Comparison of ENCODE assay signal across 28 mouse cellular contexts in the genomic region with DNA sequence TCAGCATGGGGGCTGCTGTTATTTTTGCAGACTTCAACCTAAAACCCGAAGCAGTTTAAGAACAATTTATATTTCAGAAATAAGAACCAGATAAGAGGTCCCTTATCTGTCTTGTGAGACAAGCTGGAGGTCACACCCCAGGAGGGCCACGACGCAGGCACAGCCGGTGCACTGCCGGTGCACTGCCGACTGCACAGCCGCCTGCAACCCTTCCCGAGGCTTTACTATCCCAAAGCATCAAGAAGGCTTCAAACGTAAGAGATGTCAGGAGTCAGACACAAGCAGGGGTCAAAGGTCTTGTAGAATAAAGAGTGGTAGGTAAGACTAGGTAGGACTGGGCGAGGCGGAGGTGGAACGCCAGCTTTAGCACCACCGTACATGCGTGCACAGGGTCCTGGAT. TPM values are rescaled to one million over a fixed set of nuclear protein-coding genes. Genes with fewer than 3 reads are reported as not detected.
DNase-seq lines count a peak whose midpoint lies in the region; ATAC-seq and TF ChIP-seq lines count a peak whose summit lies in the region.
"Had no signal": no experiment of that assay in that cellular context is flagged by ENCODE, and none has a peak within 500 bp of the region (broad histone marks: within the 10 kb centered on the region; RNA-seq: fewer than 3 reads in every experiment).

No protein-coding gene starts in this region.

- ATAC-seq in intestine, embryonic 16.5 days = no peak
- no peak for ATAC-seq in intestine, embryonic 15.5 days
- ATAC-seq in liver, embryonic 14.5 days (ENCODE audit: insufficient read depth) = no peak
- no peak for ATAC-seq in liver, embryonic 11.5 days (replicated peaks; ENCODE audit: low FRiP score)
- ATAC-seq in liver, embryonic 16.5 days (ENCODE audit: low read depth) = no peak
- no peak; the same call in 1 of the 2 replicates for ATAC-seq in megakaryocyte-erythroid progenitor cell, adult 5-6 weeks (replicated peaks; ENCODE audit: low FRiP score, low TSS enrichment, poor library complexity, severe bottlenecking)
- no peak for ATAC-seq in monocyte, adult 5-6 weeks (replicated peaks; ENCODE audit: insufficient number of reproducible peaks, low FRiP score, low TSS enrichment, poor library complexity, severe bottlenecking)
- ATAC-seq: CD4-positive, CD25-positive, alpha-beta regulatory T cell, adult 4 months; forebrain, embryonic 15.5 days had no signal

- no peak for TF ChIP-seq EP300 in liver, embryonic 14.5 days (IDR thresholded peaks at IDR 0.05; ENCODE audit: low read depth)

- no peaks in the 10 kb centered on the region for H3K9me3 ChIP-seq in intestine, embryonic 16.5 days (ENCODE audit: control insufficient read depth, low read length)
- no peaks in the 10 kb centered on the region for H3K9me3 ChIP-seq in intestine, embryonic 15.5 days
- no peaks in the 10 kb centered on the region for H3K9me3 ChIP-seq in liver, embryonic 14.5 days (ENCODE audit: control insufficient read depth, low read length)
- no peaks in the 10 kb centered on the region for H3K9me3 ChIP-seq in liver, embryonic 11.5 days (ENCODE audit: control insufficient read depth, low read length)
- H3K9me3 ChIP-seq in liver, embryonic 16.5 days (replicated peaks; ENCODE audit: control insufficient read depth, low read length) = no peaks in the 10 kb centered on the region
- H3K9me3 ChIP-seq: embryonic facial prominence, embryonic 15.5 days; forebrain, embryonic 10.5 days; forebrain, embryonic 15.5 days; heart, embryonic 13.5 days; hindbrain, embryonic 15.5 days had no signal

- no peak for TF ChIP-seq CTCF in liver, embryonic 14.5 days (IDR thresholded peaks at IDR 0.05; ENCODE audit: low read depth)

- 74% methylated on average over 14 of the region's 14 CpGs for WGBS in intestine, embryonic 16.5 days
- WGBS in intestine, embryonic 15.5 days = 73% methylated on average over 14 of the region's 14 CpGs
- 69% methylated on average over 14 of the region's 14 CpGs for WGBS in liver, embryonic 14.5 days (ENCODE audit: insufficient replicate concordance)
- 84% methylated on average over 14 of the region's 14 CpGs for WGBS in liver, embryonic 11.5 days
- 62% methylated on average over 14 of the region's 14 CpGs for WGBS in liver, embryonic 16.5 days (ENCODE audit: insufficient replicate concordance)

- peak overlapping the region; percentile 72 for H3K27ac ChIP-seq in intestine, embryonic 16.5 days (ENCODE audit: low read length)
- H3K27ac ChIP-seq in intestine, embryonic 15.5 days = no peak overlapping the region
- H3K27ac ChIP-seq in liver, embryonic 14.5 days = no peak overlapping the region
- H3K27ac ChIP-seq in liver, embryonic 11.5 days (ENCODE audit: low read depth, low read length) = no peak overlapping the region
- peak overlapping the region; percentile 18 for H3K27ac ChIP-seq in liver, embryonic 16.5 days (ENCODE audit: low read length)
- H3K27ac ChIP-seq: embryonic facial prominence, embryonic 15.5 days; forebrain, embryonic 10.5 days; forebrain, embryonic 15.5 days; heart, embryonic 13.5 days; hindbrain, embryonic 15.5 days had no signal

- peaks cover 10% of the 10 kb centered on the region for H3K4me1 ChIP-seq in intestine, embryonic 16.5 days (ENCODE audit: control insufficient read depth, insufficient read depth, low read length)
- H3K4me1 ChIP-seq in intestine, embryonic 15.5 days (replicated peaks) = no peaks in the 10 kb centered on the region
- H3K4me1 ChIP-seq in liver, embryonic 14.5 days (replicated peaks; ENCODE audit: control insufficient read depth in 2 of 2, insufficient read depth in 2 of 2, low read length in 1 of 2) = peaks cover 0 to 6% of the 10 kb centered on the region in 2 experiments; a peak in 2 of 4 replicates
- peaks cover 13% of the 10 kb centered on the region for H3K4me1 ChIP-seq in liver, embryonic 11.5 days (replicated peaks; ENCODE audit: control insufficient read depth, insufficient read depth, low read length)
- H3K4me1 ChIP-seq in liver, embryonic 16.5 days (ENCODE audit: control insufficient read depth, low read depth, low read length) = peaks cover 34% of the 10 kb centered on the region
- H3K4me1 ChIP-seq: embryonic facial prominence, embryonic 15.5 days; forebrain, embryonic 10.5 days; forebrain, embryonic 15.5 days; hindbrain, embryonic 15.5 days had no signal

- peak overlapping the region; percentile 54; the same call in 1 of the 2 replicates for H3K9ac ChIP-seq in intestine, embryonic 16.5 days (ENCODE audit: low read depth, low read length)
- H3K9ac ChIP-seq in intestine, embryonic 15.5 days = no peak overlapping the region
- no peak overlapping the region for H3K9ac ChIP-seq in liver, embryonic 14.5 days (replicated peaks)
- no peak overlapping the region for H3K9ac ChIP-seq in liver, embryonic 11.5 days (ENCODE audit: low read depth, low read length)
- H3K9ac ChIP-seq in liver, embryonic 16.5 days (ENCODE audit: low read depth, low read length) = 0 out of 2 replicates have a peak overlapping the region, but pooled peaks have one; percentile 1
- H3K9ac ChIP-seq: embryonic facial prominence, embryonic 15.5 days; forebrain, embryonic 15.5 days; heart, embryonic 13.5 days; hindbrain, embryonic 15.5 days had no signal

- H3K4me3 ChIP-seq in intestine, embryonic 16.5 days (ENCODE audit: low read length) = peak overlapping the region; percentile 31
- no peak overlapping the region for H3K4me3 ChIP-seq in intestine, embryonic 15.5 days (replicated peaks)
- no peak overlapping the region for H3K4me3 ChIP-seq in liver, embryonic 14.5 days (ENCODE audit: insufficient read depth in 1 of 2, low read depth in 2 of 2, low read length in 2 of 2)
- H3K4me3 ChIP-seq in liver, embryonic 11.5 days (ENCODE audit: low read depth, low read length) = no peak overlapping the region
- H3K4me3 ChIP-seq in liver, embryonic 16.5 days (ENCODE audit: low read depth, low read length) = peak overlapping the region; percentile 36
- H3K4me3 ChIP-seq: embryonic facial prominence, embryonic 15.5 days; erythroblast, embryonic 14.5 days; forebrain, embryonic 10.5 days; forebrain, embryonic 15.5 days; heart, embryonic 13.5 days; hindbrain, embryonic 15.5 days had no signal

- DNase-seq in liver, embryonic 14.5 days (ENCODE audit: low read depth in 3 of 3, low spot score in 3 of 3) = no peak
- no peak for DNase-seq in liver, embryonic 11.5 days (ENCODE audit: low spot score)
- DNase-seq: B cell, adult 2 months; cerebellum, adult 2 months; cerebellum, postnatal 14 days; embryo, embryonic 11 days; gastrocnemius, postnatal 36 days; heart, adult 11 months; heart, postnatal 36 days had no signal

- peaks cover 29% of the 10 kb centered on the region for H3K36me3 ChIP-seq in intestine, embryonic 16.5 days (ENCODE audit: control insufficient read depth, insufficient read depth, low read length)
- peaks cover 55% of the 10 kb centered on the region for H3K36me3 ChIP-seq in intestine, embryonic 15.5 days
- H3K36me3 ChIP-seq in liver, embryonic 14.5 days (replicated peaks; ENCODE audit: control insufficient read depth, insufficient read depth, low read depth) = peaks cover 99% of the 10 kb centered on the region
- H3K36me3 ChIP-seq in liver, embryonic 11.5 days (ENCODE audit: control insufficient read depth, insufficient read depth, low read length) = peaks cover 72% of the 10 kb centered on the region
- peaks cover 89% of the 10 kb centered on the region for H3K36me3 ChIP-seq in liver, embryonic 16.5 days (ENCODE audit: control insufficient read depth, insufficient read depth)

- H3K27me3 ChIP-seq in intestine, embryonic 16.5 days (replicated peaks; ENCODE audit: control insufficient read depth, insufficient read depth, low read length) = no peaks in the 10 kb centered on the region
- H3K27me3 ChIP-seq in intestine, embryonic 15.5 days (replicated peaks) = no peaks in the 10 kb centered on the region
- H3K27me3 ChIP-seq in liver, embryonic 14.5 days (ENCODE audit: control insufficient read depth, insufficient read depth, low read length) = no peaks in the 10 kb centered on the region
- no peaks in the 10 kb centered on the region for H3K27me3 ChIP-seq in liver, embryonic 11.5 days (replicated peaks; ENCODE audit: control insufficient read depth, insufficient read depth, low read length)
- H3K27me3 ChIP-seq in liver, embryonic 16.5 days (ENCODE audit: control insufficient read depth, insufficient read depth, low read depth, low read length) = no peaks in the 10 kb centered on the region
- H3K27me3 ChIP-seq: embryonic facial prominence, embryonic 15.5 days; forebrain, embryonic 15.5 days; heart, embryonic 13.5 days; hindbrain, embryonic 15.5 days had no signal

- H3K4me2 ChIP-seq in intestine, embryonic 16.5 days (ENCODE audit: low read depth, low read length) = peak overlapping the region; percentile 28; the same call in 1 of the 2 replicates
- H3K4me2 ChIP-seq in intestine, embryonic 15.5 days (replicated peaks) = no peak overlapping the region
- peak overlapping the region; percentile 15; the same call in 1 of the 2 replicates for H3K4me2 ChIP-seq in liver, embryonic 14.5 days (ENCODE audit: low read depth)
- no peak overlapping the region for H3K4me2 ChIP-seq in liver, embryonic 11.5 days
- peak overlapping the region; percentile 46 for H3K4me2 ChIP-seq in liver, embryonic 16.5 days (ENCODE audit: low read depth, low read length)
- H3K4me2 ChIP-seq: embryonic facial prominence, embryonic 15.5 days; forebrain, embryonic 15.5 days; heart, embryonic 13.5 days; hindbrain, embryonic 15.5 days had no signal

RNA-seq across cellular contexts. Expression of a gene that starts 19.6 kb away (rescaled TPM):
- 0.11 and 0.18 TPM in 2 replicates for polyA plus RNA-seq in intestine, embryonic 16.5 days (2015; fragmentation: Nextera tagmentation; extraction: Ambion mirVana)
- 0.13 and 0.19 TPM in 2 replicates for polyA plus RNA-seq in intestine, embryonic 15.5 days (2015; fragmentation: Nextera tagmentation; extraction: Ambion mirVana)
- polyA plus RNA-seq in liver, embryonic 14.5 days (2012; rRNA removed) = 0.01 TPM in 1 of 2 replicates, not detected in the other
- polyA plus RNA-seq in liver, embryonic 14.5 days (2014; fragmentation: Nextera tagmentation; extraction: Ambion mirVana) = 0.05 TPM in 1 of 2 replicates, not detected in the other
- 0.10 TPM in 1 of 2 replicates, not detected in the other for polyA plus RNA-seq in liver, embryonic 11.5 days (2014; fragmentation: Nextera tagmentation; extraction: Ambion mirVana)
- polyA plus RNA-seq in liver, embryonic 16.5 days (2015; fragmentation: Nextera tagmentation; extraction: Ambion mirVana) = 0.04 TPM in 1 of 2 replicates, not detected in the other
- total RNA-seq in megakaryocyte-erythroid progenitor cell, adult 5-6 weeks (2014; fragmentation: Nextera tagmentation) = not detected in 2 replicates
- not detected in 2 replicates for total RNA-seq in megakaryocyte-erythroid progenitor cell, adult 5-6 weeks (2017)
- total RNA-seq in monocyte, adult 5-6 weeks (2017) = 0.49 TPM in 1 of 3 replicates, not detected in the others
- total RNA-seq: common myeloid progenitor, adult 5-6 weeks; gastrocnemius, postnatal 36 days; heart, postnatal 36 days had no signal
- polyA plus RNA-seq: CD4-positive, CD25-positive, alpha-beta regulatory T cell, adult 4 months; cerebellum, adult 2 months; erythroblast, embryonic 14.5 days; hindbrain, embryonic 11.5 days had no signal

RNA-seq across cellular contexts. Expression of a gene that starts 22.5 kb away (rescaled TPM):
- 40.7 and 47.2 TPM in 2 replicates for polyA plus RNA-seq in intestine, embryonic 16.5 days (2015; fragmentation: Nextera tagmentation; extraction: Ambion mirVana)
- 29.8 and 29.9 TPM in 2 replicates for polyA plus RNA-seq in intestine, embryonic 15.5 days (2015; fragmentation: Nextera tagmentation; extraction: Ambion mirVana)
- polyA plus RNA-seq in liver, embryonic 14.5 days (2012; rRNA removed) = 38.4 and 40.8 TPM in 2 replicates
- 37.7 and 38.4 TPM in 2 replicates for polyA plus RNA-seq in liver, embryonic 14.5 days (2014; fragmentation: Nextera tagmentation; extraction: Ambion mirVana)
- 51.2 and 55.4 TPM in 2 replicates for polyA plus RNA-seq in liver, embryonic 11.5 days (2014; fragmentation: Nextera tagmentation; extraction: Ambion mirVana)
- polyA plus RNA-seq in liver, embryonic 16.5 days (2015; fragmentation: Nextera tagmentation; extraction: Ambion mirVana) = 37.1 and 40.0 TPM in 2 replicates
- total RNA-seq in megakaryocyte-erythroid progenitor cell, adult 5-6 weeks (2014; fragmentation: Nextera tagmentation) = 67.0 and 82.9 TPM in 2 replicates
- total RNA-seq in megakaryocyte-erythroid progenitor cell, adult 5-6 weeks (2017) = 29.2 and 32.5 TPM in 2 replicates
- total RNA-seq in monocyte, adult 5-6 weeks (2017) = 5.1 to 17.3 TPM (median 9.7 TPM) in 3 replicates

RNA-seq across cellular contexts. Expression of a gene that starts 38.0 kb away (rescaled TPM):
- polyA plus RNA-seq in intestine, embryonic 16.5 days (2015; fragmentation: Nextera tagmentation; extraction: Ambion mirVana) = not detected in 2 replicates
- polyA plus RNA-seq in intestine, embryonic 15.5 days (2015; fragmentation: Nextera tagmentation; extraction: Ambion mirVana) = 0.40 TPM in 1 of 2 replicates, not detected in the other
- not detected in 2 replicates for polyA plus RNA-seq in liver, embryonic 14.5 days (2012; rRNA removed)
- polyA plus RNA-seq in liver, embryonic 14.5 days (2014; fragmentation: Nextera tagmentation; extraction: Ambion mirVana) = not detected in 2 replicates
- not detected in 2 replicates for polyA plus RNA-seq in liver, embryonic 11.5 days (2014; fragmentation: Nextera tagmentation; extraction: Ambion mirVana)
- polyA plus RNA-seq in liver, embryonic 16.5 days (2015; fragmentation: Nextera tagmentation; extraction: Ambion mirVana) = not detected in 2 replicates
- not detected in 2 replicates for total RNA-seq in megakaryocyte-erythroid progenitor cell, adult 5-6 weeks (2014; fragmentation: Nextera tagmentation)
- total RNA-seq in megakaryocyte-erythroid progenitor cell, adult 5-6 weeks (2017) = not detected in 2 replicates
- not detected in 3 replicates for total RNA-seq in monocyte, adult 5-6 weeks (2017)
- total RNA-seq: adrenal gland, postnatal 14 days; common myeloid progenitor, adult 5-6 weeks; gastrocnemius, adult 8-10 months; gastrocnemius, postnatal 36 days; heart, postnatal 36 days; MEL had no signal
- polyA plus RNA-seq: CD4-positive, CD25-positive, alpha-beta regulatory T cell, adult 4 months; cerebellum, adult 2 months; embryonic facial prominence, embryonic 11.5 days; embryonic facial prominence, embryonic 15.5 days; erythroblast, embryonic 14.5 days; forebrain, embryonic 10.5 days; forebrain, embryonic 15.5 days; heart, embryonic 13.5 days; heart, postnatal 0 days; hindbrain, embryonic 11.5 days had no signal

RNA-seq across cellular contexts. Expression of a gene that starts 49.3 kb away (rescaled TPM):
- not detected in 2 replicates for polyA plus RNA-seq in intestine, embryonic 16.5 days (2015; fragmentation: Nextera tagmentation; extraction: Ambion mirVana)
- not detected in 2 replicates for polyA plus RNA-seq in intestine, embryonic 15.5 days (2015; fragmentation: Nextera tagmentation; extraction: Ambion mirVana)
- not detected in 2 replicates for polyA plus RNA-seq in liver, embryonic 14.5 days (2012; rRNA removed)
- polyA plus RNA-seq in liver, embryonic 14.5 days (2014; fragmentation: Nextera tagmentation; extraction: Ambion mirVana) = 0.11 TPM in 1 of 2 replicates, not detected in the other
- not detected in 2 replicates for polyA plus RNA-seq in liver, embryonic 11.5 days (2014; fragmentation: Nextera tagmentation; extraction: Ambion mirVana)
- polyA plus RNA-seq in liver, embryonic 16.5 days (2015; fragmentation: Nextera tagmentation; extraction: Ambion mirVana) = not detected in 2 replicates
- total RNA-seq in megakaryocyte-erythroid progenitor cell, adult 5-6 weeks (2014; fragmentation: Nextera tagmentation) = not detected in 2 replicates
- not detected in 2 replicates for total RNA-seq in megakaryocyte-erythroid progenitor cell, adult 5-6 weeks (2017)
- not detected in 3 replicates for total RNA-seq in monocyte, adult 5-6 weeks (2017)
- total RNA-seq: common myeloid progenitor, adult 5-6 weeks; MEL had no signal
- polyA plus RNA-seq: CD4-positive, CD25-positive, alpha-beta regulatory T cell, adult 4 months; cerebellum, adult 2 months; embryonic facial prominence, embryonic 11.5 days; embryonic facial prominence, embryonic 15.5 days; erythroblast, embryonic 14.5 days; forebrain, embryonic 10.5 days; forebrain, embryonic 15.5 days; heart, embryonic 13.5 days; heart, postnatal 0 days; hindbrain, embryonic 11.5 days; hindbrain, embryonic 15.5 days had no signal

RNA-seq across cellular contexts. Expression of a gene that starts 49.4 kb away (rescaled TPM):
- polyA plus RNA-seq in intestine, embryonic 16.5 days (2015; fragmentation: Nextera tagmentation; extraction: Ambion mirVana) = not detected in 2 replicates
- 0.14 and 0.15 TPM in 2 replicates for polyA plus RNA-seq in intestine, embryonic 15.5 days (2015; fragmentation: Nextera tagmentation; extraction: Ambion mirVana)
- 0.04 TPM in 1 of 2 replicates, not detected in the other for polyA plus RNA-seq in liver, embryonic 14.5 days (2012; rRNA removed)
- polyA plus RNA-seq in liver, embryonic 14.5 days (2014; fragmentation: Nextera tagmentation; extraction: Ambion mirVana) = 0.09 TPM in 1 of 2 replicates, not detected in the other
- not detected in 2 replicates for polyA plus RNA-seq in liver, embryonic 11.5 days (2014; fragmentation: Nextera tagmentation; extraction: Ambion mirVana)
- polyA plus RNA-seq in liver, embryonic 16.5 days (2015; fragmentation: Nextera tagmentation; extraction: Ambion mirVana) = 0.08 and 0.13 TPM in 2 replicates
- not detected in 2 replicates for total RNA-seq in megakaryocyte-erythroid progenitor cell, adult 5-6 weeks (2014; fragmentation: Nextera tagmentation)
- total RNA-seq in megakaryocyte-erythroid progenitor cell, adult 5-6 weeks (2017) = not detected in 2 replicates
- not detected in 3 replicates for total RNA-seq in monocyte, adult 5-6 weeks (2017)
- total RNA-seq: common myeloid progenitor, adult 5-6 weeks; gastrocnemius, postnatal 36 days; heart, postnatal 36 days; MEL had no signal
- polyA plus RNA-seq: CD4-positive, CD25-positive, alpha-beta regulatory T cell, adult 4 months; cerebellum, adult 2 months; embryonic facial prominence, embryonic 15.5 days; erythroblast, embryonic 14.5 days; forebrain, embryonic 10.5 days; forebrain, embryonic 15.5 days; heart, embryonic 13.5 days; heart, postnatal 0 days; hindbrain, embryonic 15.5 days had no signal

Comparison
In these comparisons a context has a peak if more than half of its experiments do, and no peak if none do; other contexts are left out.
1. H3K27ac ChIP-seq: peak in intestine, embryonic 16.5 days (single experiment) and liver, embryonic 16.5 days (single experiment); none in intestine, embryonic 15.5 days (single experiment), liver, embryonic 14.5 days (single experiment) and liver, embryonic 11.5 days (single experiment).
2. H3K4me2 ChIP-seq: peak in intestine, embryonic 16.5 days (single experiment), liver, embryonic 14.5 days (single experiment) and liver, embryonic 16.5 days (single experiment); none in intestine, embryonic 15.5 days (single experiment) and liver, embryonic 11.5 days (single experiment).
3. H3K4me3 ChIP-seq: peak in intestine, embryonic 16.5 days (single experiment) and liver, embryonic 16.5 days (single experiment); none in intestine, embryonic 15.5 days (single experiment), liver, embryonic 14.5 days (0 of 2) and liver, embryonic 11.5 days (single experiment).
4. H3K9ac ChIP-seq: peak in intestine, embryonic 16.5 days (single experiment) and liver, embryonic 16.5 days (single experiment); none in intestine, embryonic 15.5 days (single experiment), liver, embryonic 14.5 days (single experiment) and liver, embryonic 11.5 days (single experiment).